ENCODE assay signal across 16 mouse cellular contexts in the genomic region with DNA sequence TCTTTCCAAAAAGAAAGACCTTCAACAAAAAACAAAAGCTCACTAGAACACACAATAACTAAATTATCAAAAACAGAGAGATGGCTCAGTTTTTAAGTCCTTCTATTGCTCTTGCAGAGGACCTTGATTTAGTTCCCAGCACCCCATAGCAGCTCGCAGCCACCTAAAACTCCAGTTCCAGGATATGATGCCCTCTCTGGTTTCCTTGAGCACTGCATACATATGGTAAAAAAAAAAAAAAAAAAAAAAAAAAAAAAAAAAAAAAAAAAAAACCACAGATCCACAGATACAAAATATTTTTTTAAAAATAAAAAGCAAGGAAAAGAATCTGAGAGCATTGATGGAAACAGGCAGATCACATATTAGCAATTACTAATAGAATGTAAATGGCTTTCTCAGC.
"Had no signal": no experiment of that assay in that cellular context is flagged by ENCODE, and none has a peak within 500 bp of the region (broad histone marks: within the 10 kb centered on the region; RNA-seq: fewer than 3 reads in every experiment).

No protein-coding gene starts in this region.

- DNase-seq: retina, postnatal 1 day; right cerebral cortex, adult 18-20 months; right cerebral cortex, postnatal 14 days; right cerebral cortex, postnatal 25 days; right cerebral cortex, postnatal 4 days; spleen, adult 18-20 months; thymus, adult 18-20 months; thymus, adult 2 months; thymus, postnatal 14 days; thymus, postnatal 25 days; thymus, postnatal 36 days; thymus, postnatal 4 days had no signal

- H3K9me3 ChIP-seq: neural tube, embryonic 13.5 days; neural tube, embryonic 15.5 days; stomach, embryonic 15.5 days had no signal

- H3K27me3 ChIP-seq: neural tube, embryonic 13.5 days; neural tube, embryonic 15.5 days; stomach, embryonic 15.5 days had no signal

- H3K36me3 ChIP-seq: neural tube, embryonic 13.5 days; neural tube, embryonic 15.5 days; stomach, embryonic 15.5 days had no signal

- H3K27ac ChIP-seq: neural tube, embryonic 13.5 days; neural tube, embryonic 15.5 days; stomach, embryonic 15.5 days; stomach, postnatal 0 days had no signal

- H3K4me3 ChIP-seq: neural tube, embryonic 13.5 days; neural tube, embryonic 15.5 days; stomach, embryonic 15.5 days had no signal

- H3K9ac ChIP-seq: neural tube, embryonic 13.5 days; neural tube, embryonic 15.5 days; stomach, embryonic 15.5 days had no signal

- H3K4me1 ChIP-seq: neural tube, embryonic 13.5 days; neural tube, embryonic 15.5 days; stomach, embryonic 15.5 days had no signal
